12 mouse cellular contexts compared by ENCODE assay signal in genomic region chr13:63258671-63259070, GRCm38 (mm10).
DNase-seq lines count a peak whose midpoint lies in the region; ATAC-seq lines count a peak whose summit lies in the region.
"Had no signal": no experiment of that assay in that cellular context is flagged by ENCODE, and none has a peak within 500 bp of the region (broad histone marks: within the 10 kb centered on the region; RNA-seq: fewer than 3 reads in every experiment).

No protein-coding gene starts in this region.

- H3K9ac ChIP-seq in forebrain, embryonic 15.5 days (replicated peaks): no peak overlapping the region
- peak overlapping the region; percentile 18; the same call in 1 of the 2 replicates for H3K9ac ChIP-seq in kidney, embryonic 16.5 days (replicated peaks; ENCODE audit: low read length)
- peak overlapping the region; percentile 57 for H3K9ac ChIP-seq in embryonic facial prominence, embryonic 13.5 days
- H3K9ac ChIP-seq: intestine, embryonic 15.5 days had no signal

- H3K9me3 ChIP-seq in forebrain, embryonic 10.5 days: no peaks in the 10 kb centered on the region
- no peaks in the 10 kb centered on the region for H3K9me3 ChIP-seq in forebrain, embryonic 15.5 days
- no peaks in the 10 kb centered on the region for H3K9me3 ChIP-seq in kidney, embryonic 16.5 days (ENCODE audit: low read length)
- H3K9me3 ChIP-seq in embryonic facial prominence, embryonic 13.5 days: no peaks in the 10 kb centered on the region
- H3K9me3 ChIP-seq: intestine, embryonic 15.5 days had no signal

- no peak for DNase-seq in forebrain, embryonic 10.5 days (ENCODE audit: extremely low spot score, low spot score)
- no peak for DNase-seq in kidney, postnatal 14 days
- no peak for DNase-seq in cerebellum, adult 8-10 months
- DNase-seq: cerebellum, postnatal 10 days; spleen, adult 18-20 months; thymus, adult 2 months had no signal

- no peak for ATAC-seq in forebrain, embryonic 15.5 days (replicated peaks)
- ATAC-seq in kidney, embryonic 16.5 days (ENCODE audit: low FRiP score, low TSS enrichment): no peak
- ATAC-seq in embryonic facial prominence, embryonic 13.5 days (ENCODE audit: insufficient number of reproducible peaks, insufficient read depth, low FRiP score, low TSS enrichment, low read depth): no peak
- no peak for ATAC-seq in frontal cortex, adult (ENCODE audit: low TSS enrichment)
- ATAC-seq: intestine, embryonic 15.5 days had no signal

- H3K79me2 ChIP-seq in macrophage (ENCODE audit: inconsistent target): peaks cover 100% of the 10 kb centered on the region

- WGBS in forebrain, embryonic 10.5 days: 91% methylated on average over 4 of the region's 4 CpGs
- WGBS in forebrain, embryonic 15.5 days: 90% methylated on average over 4 of the region's 4 CpGs
- 82% methylated on average over 4 of the region's 4 CpGs for WGBS in kidney, embryonic 16.5 days
- WGBS in embryonic facial prominence, embryonic 13.5 days: 66% methylated on average over 4 of the region's 4 CpGs
- WGBS in macrophage (ENCODE audit: missing documents): 97% methylated on average over 4 of the region's 4 CpGs

- H3K27me3 ChIP-seq in forebrain, embryonic 10.5 days (ENCODE audit: poor library complexity, severe bottlenecking): peaks cover 4% of the 10 kb centered on the region; the same call in 1 of the 2 replicates
- no peaks in the 10 kb centered on the region for H3K27me3 ChIP-seq in forebrain, embryonic 15.5 days
- no peaks in the 10 kb centered on the region for H3K27me3 ChIP-seq in kidney, embryonic 16.5 days (ENCODE audit: insufficient read depth, low read length)
- H3K27me3 ChIP-seq in embryonic facial prominence, embryonic 13.5 days: no peaks in the 10 kb centered on the region
- H3K27me3 ChIP-seq: intestine, embryonic 15.5 days had no signal

- H3K36me3 ChIP-seq in forebrain, embryonic 10.5 days (replicated peaks): peaks cover 17% of the 10 kb centered on the region
- H3K36me3 ChIP-seq in forebrain, embryonic 15.5 days: no peaks in the 10 kb centered on the region
- peaks cover 19% of the 10 kb centered on the region for H3K36me3 ChIP-seq in kidney, embryonic 16.5 days (ENCODE audit: insufficient read depth, low read length)
- peaks cover 56% of the 10 kb centered on the region for H3K36me3 ChIP-seq in embryonic facial prominence, embryonic 13.5 days
- peaks cover 32% of the 10 kb centered on the region; the same call in 1 of the 2 replicates for H3K36me3 ChIP-seq in macrophage (ENCODE audit: inconsistent target)

- H3K4me2 ChIP-seq in forebrain, embryonic 15.5 days (replicated peaks): no peak overlapping the region
- no peak overlapping the region for H3K4me2 ChIP-seq in kidney, embryonic 16.5 days (replicated peaks; ENCODE audit: low read depth, low read length)
- H3K4me2 ChIP-seq in embryonic facial prominence, embryonic 13.5 days: peak overlapping the region; percentile 44
- H3K4me2 ChIP-seq: intestine, embryonic 15.5 days had no signal

- H3K27ac ChIP-seq in forebrain, embryonic 10.5 days: peak overlapping the region; percentile 44; the same call in 1 of the 2 replicates
- H3K27ac ChIP-seq in forebrain, embryonic 15.5 days (replicated peaks): no peak overlapping the region
- peak overlapping the region; percentile 45; the same call in 1 of the 2 replicates for H3K27ac ChIP-seq in kidney, embryonic 16.5 days (ENCODE audit: low read length)
- peak overlapping the region; percentile 87 for H3K27ac ChIP-seq in embryonic facial prominence, embryonic 13.5 days
- H3K27ac ChIP-seq in macrophage: peak overlapping the region; percentile 100

- no peak overlapping the region for H3K4me3 ChIP-seq in forebrain, embryonic 10.5 days
- no peak overlapping the region for H3K4me3 ChIP-seq in forebrain, embryonic 15.5 days
- H3K4me3 ChIP-seq in kidney, embryonic 16.5 days (ENCODE audit: low read length): no peak overlapping the region
- H3K4me3 ChIP-seq in embryonic facial prominence, embryonic 13.5 days: 0 out of 2 replicates have a peak overlapping the region, but pooled peaks have one; percentile 2
- H3K4me3 ChIP-seq in macrophage (ENCODE audit: inconsistent target): no peak overlapping the region
- H3K4me3 ChIP-seq: intestine, embryonic 15.5 days had no signal

- H3K4me1 ChIP-seq in forebrain, embryonic 10.5 days: peaks cover 49% of the 10 kb centered on the region
- peaks cover 16% of the 10 kb centered on the region for H3K4me1 ChIP-seq in forebrain, embryonic 15.5 days
- H3K4me1 ChIP-seq in kidney, embryonic 16.5 days (ENCODE audit: insufficient read depth, low read length): peaks cover 81% of the 10 kb centered on the region
- peaks cover 85% of the 10 kb centered on the region for H3K4me1 ChIP-seq in embryonic facial prominence, embryonic 13.5 days
